Mouse (Mus musculus) Muller cell, postnatal 12 days (primary cell): ENCODE measurements at regions not wholly inside any gene's neighbourhood (a gene's known extent, or its start where the extent isn't known, plus 50 kb on each side); places are given as distances from the start of the nearest gene placed in this dataset.

Source experiments
- DNase-seq: peaks from one replicate; pipeline ENCODE4 v3.0.0-alpha.2; 2015; ENCODE audit errors: inconsistent ontology term

- no peak for DNase-seq
Measured at GRCm38 (mm10) chr17:79798361-79798760, 83.5 kb upstream of the Cyp1b1 start.

GRCm38 (mm10) chr17:79790166-79790565 lies 75.3 kb upstream of the Cyp1b1 start:
- DNase-seq: no peak

- DNase-seq: no peak
Measured at GRCm38 (mm10) chr17:79787201-79787600, 72.3 kb upstream of the Cyp1b1 start.

- DNase-seq: no peak
Measured at GRCm38 (mm10) chr17:79786691-79787090, 71.8 kb upstream of the Cyp1b1 start.

GRCm38 (mm10) chr17:79786270-79786669 lies 71.4 kb upstream of the Cyp1b1 start:
- no peak for DNase-seq

GRCm38 (mm10) chr17:79784256-79784870 lies 69.5 kb upstream of the Cyp1b1 start:
- DNase-seq: no peak

- DNase-seq: no peak
Measured at GRCm38 (mm10) chr17:79781733-79782663, 67.1 kb upstream of the Cyp1b1 start.

- no peak for DNase-seq
Measured at GRCm38 (mm10) chr17:79781262-79781661, 66.4 kb upstream of the Cyp1b1 start.

- DNase-seq: no peak
Measured at GRCm38 (mm10) chr17:79777874-79778395, 63.1 kb upstream of the Cyp1b1 start.

GRCm38 (mm10) chr17:79776177-79776576 lies 61.3 kb upstream of the Cyp1b1 start:
- DNase-seq: no peak

- DNase-seq: no peak
Measured at GRCm38 (mm10) chr17:79775216-79775615, 60.4 kb upstream of the Cyp1b1 start.

- DNase-seq: no peak
Measured at GRCm38 (mm10) chr17:79774291-79774690, 59.4 kb upstream of the Cyp1b1 start.

- DNase-seq: no peak
Measured at GRCm38 (mm10) chr17:79772219-79772618, 57.4 kb upstream of the Cyp1b1 start.

GRCm38 (mm10) chr17:79771727-79772126 lies 56.9 kb upstream of the Cyp1b1 start:
- DNase-seq: no peak

GRCm38 (mm10) chr17:79770911-79771310 lies 56.0 kb upstream of the Cyp1b1 start:
- DNase-seq: no peak

- DNase-seq: peak; percentile 61
Measured at GRCm38 (mm10) chr17:79769824-79770223, 55.0 kb upstream of the Cyp1b1 start.

- DNase-seq: no peak
Measured at GRCm38 (mm10) chr17:79768080-79768479, 53.2 kb upstream of the Cyp1b1 start.

- DNase-seq: peak; percentile 79
Measured at GRCm38 (mm10) chr17:79765061-79765794, 50.4 kb upstream of the Cyp1b1 start.
